Mouse (Mus musculus): ENCODE measurements around the gene Epdr1. TPM values are rescaled to one million over a fixed set of nuclear protein-coding genes. Genes with fewer than 3 reads are reported as not detected.
"Not testable (repeated sequence)": the region's sequence is repeated elsewhere in the genome, so short reads cannot be mapped to it uniquely, and the experiment has no call there.

Gene Epdr1
- polyA plus RNA-seq, 1 experiment from 2014 or later: 21.1 TPM

DNA sequence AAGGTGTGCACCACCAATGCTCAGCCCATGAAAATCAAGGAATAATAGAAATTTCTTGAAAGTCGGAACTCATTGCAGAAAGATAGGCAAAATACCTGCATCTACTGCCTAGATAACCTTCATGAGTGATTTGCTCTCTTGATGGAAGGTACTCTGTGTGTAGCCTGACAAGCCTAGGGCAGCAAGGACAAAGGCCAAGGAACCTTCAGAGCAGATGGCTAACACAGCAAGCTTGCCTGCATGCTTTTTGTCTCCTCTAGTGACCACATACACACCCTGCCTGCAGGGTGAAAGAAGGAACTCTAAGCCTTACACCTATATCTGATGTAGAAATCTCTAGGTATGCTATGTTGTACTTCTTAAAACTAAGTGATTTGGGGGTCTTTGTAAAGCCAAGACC lies 24.6 kb downstream of the Epdr1 start:
- H3K4me1 ChIP-seq: no peaks in the 10 kb centered on the region
- H3K36me3 ChIP-seq (replicated peaks): peaks cover 6% of the 10 kb centered on the region; the same call in 1 of the 2 replicates
- no peak overlapping the region for H3K4me3 ChIP-seq
- no peak overlapping the region for H3K27ac ChIP-seq
- DNase-seq (ENCODE audit: extremely low spot score, low spot score): no peak
- 95% methylated on average over 1 of the region's 1 CpGs for WGBS
- H3K9me3 ChIP-seq: no peaks in the 10 kb centered on the region
- H3K27me3 ChIP-seq (ENCODE audit: poor library complexity, severe bottlenecking): no peaks in the 10 kb centered on the region

- Histone ChIP-seq H3K9me3 (no peaks in the 10 kb centered on the region), H3K4me1 (no peaks in the 10 kb centered on the region), H3K4me3 (no peak overlapping the region), H3K27me3 (ENCODE audit: poor library complexity, severe bottlenecking) (no peaks in the 10 kb centered on the region), H3K27ac (no peak overlapping the region), H3K36me3 (replicated peaks) (peaks cover 6% of the 10 kb centered on the region; the same call in 1 of the 2 replicates)
- DNase-seq (ENCODE audit: extremely low spot score, low spot score): no peak
- 87% methylated on average over 3 of the region's 3 CpGs for WGBS
Measured at GRCm38 (mm10) chr13:19590996-19591759, 28.5 kb downstream of the Epdr1 start.

- DNase-seq (ENCODE audit: extremely low spot score, low spot score): no peak
- 87% methylated on average over 3 of the region's 3 CpGs for WGBS
- Histone ChIP-seq H3K27ac (no peak overlapping the region), H3K4me1 (no peaks in the 10 kb centered on the region), H3K36me3 (replicated peaks) (no peaks in the 10 kb centered on the region), H3K4me3 (no peak overlapping the region), H3K9me3 (no peaks in the 10 kb centered on the region), H3K27me3 (ENCODE audit: poor library complexity, severe bottlenecking) (no peaks in the 10 kb centered on the region)
Measured at GRCm38 (mm10) chr13:19575947-19576346, 43.8 kb downstream of the Epdr1 start.

DNA sequence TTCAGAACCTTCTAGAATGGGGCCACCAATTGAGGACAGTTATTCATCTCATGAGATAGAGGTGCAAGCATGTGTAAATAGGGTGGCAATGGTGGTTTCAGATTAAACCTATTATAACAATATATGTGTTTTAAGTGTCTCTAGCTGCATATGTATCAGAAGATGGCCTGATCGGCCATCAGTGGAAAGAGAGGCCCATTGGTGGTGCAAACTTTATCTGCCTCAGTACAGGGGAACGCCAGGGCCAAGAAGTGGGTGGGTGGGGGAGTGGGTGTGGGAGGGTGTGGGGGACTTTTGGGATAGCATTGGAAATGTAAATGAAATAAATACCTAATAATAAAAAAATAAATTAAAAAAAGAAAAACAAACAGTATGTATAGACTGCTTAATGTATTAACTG lies 45.0 kb downstream of the Epdr1 start:
- H3K4me1 ChIP-seq; H3K9me3 ChIP-seq; H3K27ac ChIP-seq; H3K4me3 ChIP-seq; DNase-seq (ENCODE audit: extremely low spot score, low spot score); H3K27me3 ChIP-seq (ENCODE audit: poor library complexity, severe bottlenecking); H3K36me3 ChIP-seq (replicated peaks): not testable (repeated sequence)
- WGBS: 89% methylated on average over 2 of the region's 2 CpGs

DNA sequence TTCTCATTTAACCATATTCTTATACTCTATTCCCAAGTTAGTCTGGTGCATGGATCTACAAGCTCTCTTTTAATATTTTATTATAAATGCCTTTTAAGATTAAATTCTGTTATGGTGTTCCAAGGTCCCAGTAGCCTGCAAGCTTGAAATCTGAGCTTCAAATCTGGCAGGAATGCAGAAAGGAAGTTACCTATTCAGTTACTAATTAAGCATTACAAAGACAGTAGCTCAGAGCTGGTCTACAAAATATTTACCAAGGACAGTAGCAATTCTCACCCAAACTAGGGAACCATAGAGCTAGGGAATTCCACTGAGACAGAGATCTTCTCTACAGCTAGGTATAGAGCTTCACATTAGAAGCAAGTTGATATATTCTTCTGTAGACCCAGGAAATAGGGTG lies 49.6 kb downstream of the Epdr1 start:
- H3K9me3 ChIP-seq; H3K4me3 ChIP-seq; H3K4me1 ChIP-seq; DNase-seq (ENCODE audit: extremely low spot score, low spot score); H3K36me3 ChIP-seq (replicated peaks); H3K27ac ChIP-seq; H3K27me3 ChIP-seq (ENCODE audit: poor library complexity, severe bottlenecking): not testable (repeated sequence)

DNA sequence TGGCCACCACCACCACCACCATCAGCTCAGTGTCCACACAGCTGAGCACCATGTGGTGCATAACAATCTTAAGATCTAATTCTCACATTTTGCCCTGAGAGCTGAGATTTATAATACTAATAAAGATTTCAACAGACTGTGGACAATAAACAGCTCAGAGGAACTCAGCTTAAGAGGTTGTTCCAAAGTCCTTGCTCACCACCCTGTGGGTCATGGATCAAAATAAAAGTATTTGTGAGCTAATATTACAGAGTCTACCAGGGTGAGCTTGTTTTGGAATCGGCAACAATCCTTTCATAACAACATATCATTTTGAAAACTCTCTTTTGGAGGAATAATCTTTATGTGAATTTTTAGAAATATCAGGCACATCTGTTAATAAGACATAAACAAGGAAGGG lies 57.2 kb downstream of the Epdr1 start:
- WGBS: 88% methylated on average over 1 of the region's 1 CpGs
- Histone ChIP-seq H3K4me1 (no peaks in the 10 kb centered on the region), H3K27me3 (ENCODE audit: poor library complexity, severe bottlenecking) (no peaks in the 10 kb centered on the region), H3K4me3 (no peak overlapping the region), H3K9me3 (no peaks in the 10 kb centered on the region), H3K27ac (no peak overlapping the region), H3K36me3 (replicated peaks) (no peaks in the 10 kb centered on the region)
- no peak for DNase-seq (ENCODE audit: extremely low spot score, low spot score)

DNA sequence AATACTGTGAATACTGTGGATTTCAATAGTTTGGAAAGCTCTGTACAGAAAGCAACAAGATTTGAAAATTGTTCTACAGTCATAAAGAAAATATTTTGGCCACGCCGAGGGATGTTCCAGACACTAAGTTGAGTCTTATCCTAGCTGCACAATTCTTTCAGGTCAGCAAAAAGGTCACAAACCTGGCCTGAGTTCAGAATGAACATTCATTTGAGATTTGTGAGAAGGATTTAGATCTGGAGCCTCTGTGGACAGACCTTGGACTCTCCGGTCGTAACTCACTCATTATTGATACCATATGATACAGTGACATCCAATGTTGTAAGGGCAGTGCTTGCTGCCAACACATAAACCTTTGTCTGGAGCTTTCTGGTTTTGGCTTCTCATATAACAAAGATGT lies 64.3 kb downstream of the Epdr1 start:
- H3K4me3 ChIP-seq: no peak overlapping the region
- whole genome bisulfite sequencing: 82% methylated on average over 4 of the region's 4 CpGs
- no peak for DNase-seq (ENCODE audit: extremely low spot score, low spot score)
- no peaks in the 10 kb centered on the region for H3K36me3 ChIP-seq (replicated peaks)
- H3K27ac ChIP-seq: no peak overlapping the region
- H3K9me3 ChIP-seq: no peaks in the 10 kb centered on the region
- H3K27me3 ChIP-seq (ENCODE audit: poor library complexity, severe bottlenecking): no peaks in the 10 kb centered on the region
- H3K4me1 ChIP-seq: no peaks in the 10 kb centered on the region

Other genes starting within 250 kb of the Epdr1 start
- 100 and 102 TPM in 2 replicates for gene Stard3nl, start 224.1 kb downstream of the Epdr1 start, polyA plus RNA-seq (2016; fragmentation: Nextera tagmentation; extraction: Ambion mirVana)
- 1.4 and 1.7 TPM in 2 replicates for gene Sfrp4, start 3.2 kb upstream of the Epdr1 start, polyA plus RNA-seq (2016; fragmentation: Nextera tagmentation; extraction: Ambion mirVana)
- not detected in 2 replicates for gene Nme8, start 77.9 kb upstream of the Epdr1 start, polyA plus RNA-seq (2016; fragmentation: Nextera tagmentation; extraction: Ambion mirVana)
- gene Gpr141, start 204.3 kb upstream of the Epdr1 start, polyA plus RNA-seq (2016; fragmentation: Nextera tagmentation; extraction: Ambion mirVana): 0.05 and 0.17 TPM in 2 replicates